Mouse (Mus musculus) left cerebral cortex, postnatal 4 days (tissue): ENCODE results near the gene Fmnl2. TPM values are rescaled to one million over a fixed set of nuclear protein-coding genes. Genes with fewer than 3 reads are reported as not detected.

Experiments
- total RNA-seq, 2 experiments: library from RNA; stranded (reverse); gene quantifications; 2 replicates each; pipeline ENCODE4 v1.2.3; 2021

Gene Fmnl2
- total RNA-seq, 2 experiments from 2014 or later, result 62.6 to 70.6 TPM

Other genes starting within 250 kb of the Fmnl2 start
- 10 to 100 TPM; 39.9 to 43.7 TPM for gene Cacnb4, start 181.0 kb upstream of the Fmnl2 start, total RNA-seq
- 10 to 100 TPM; 36.4 to 38.2 TPM for gene Stam2, start 115.6 kb upstream of the Fmnl2 start, total RNA-seq